Mouse (Mus musculus) central nervous system, embryonic 18 days (tissue): Measurements from ENCODE around the gene Nr5a1. TPM values are rescaled to one million over a fixed set of nuclear protein-coding genes. Genes with fewer than 3 reads are reported as not detected.

Experiments
- polyA plus RNA-seq: library from polyadenylated mRNA; depleted of rRNA; stranded (reverse); fragments of >200 nt; gene quantifications from 2 replicates; pipeline ENCODE4 v1.2.3, GENCODE M21; 2012; rRNA removed

Nr5a1 gene
- 0.40 and 0.69 TPM in 2 replicates for polyA plus RNA-seq

DNA sequence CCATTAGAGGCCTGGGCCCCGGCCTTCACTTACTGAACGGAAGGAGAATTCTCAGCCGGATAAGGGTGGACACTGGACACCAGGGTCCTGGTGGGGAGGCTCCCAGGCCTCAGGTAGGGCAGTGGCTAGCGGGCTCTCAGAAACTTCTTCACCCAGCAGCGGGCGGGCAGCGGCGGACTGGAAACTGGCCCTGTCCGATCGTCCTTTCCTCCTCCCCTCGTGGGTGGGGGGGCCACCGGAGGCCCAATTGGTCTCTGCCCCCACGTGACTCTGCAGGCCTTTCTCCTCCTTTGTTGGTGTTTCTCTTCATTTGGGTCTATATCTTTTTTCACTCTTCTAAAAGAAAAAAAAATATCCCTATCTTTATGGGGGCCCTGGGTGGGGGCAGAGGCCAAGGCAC, at the start of gene Nr5a1:
Nr5a1 (minus strand) TSS at position 219 of the 400 bp plus-strand sequence.

DNA sequence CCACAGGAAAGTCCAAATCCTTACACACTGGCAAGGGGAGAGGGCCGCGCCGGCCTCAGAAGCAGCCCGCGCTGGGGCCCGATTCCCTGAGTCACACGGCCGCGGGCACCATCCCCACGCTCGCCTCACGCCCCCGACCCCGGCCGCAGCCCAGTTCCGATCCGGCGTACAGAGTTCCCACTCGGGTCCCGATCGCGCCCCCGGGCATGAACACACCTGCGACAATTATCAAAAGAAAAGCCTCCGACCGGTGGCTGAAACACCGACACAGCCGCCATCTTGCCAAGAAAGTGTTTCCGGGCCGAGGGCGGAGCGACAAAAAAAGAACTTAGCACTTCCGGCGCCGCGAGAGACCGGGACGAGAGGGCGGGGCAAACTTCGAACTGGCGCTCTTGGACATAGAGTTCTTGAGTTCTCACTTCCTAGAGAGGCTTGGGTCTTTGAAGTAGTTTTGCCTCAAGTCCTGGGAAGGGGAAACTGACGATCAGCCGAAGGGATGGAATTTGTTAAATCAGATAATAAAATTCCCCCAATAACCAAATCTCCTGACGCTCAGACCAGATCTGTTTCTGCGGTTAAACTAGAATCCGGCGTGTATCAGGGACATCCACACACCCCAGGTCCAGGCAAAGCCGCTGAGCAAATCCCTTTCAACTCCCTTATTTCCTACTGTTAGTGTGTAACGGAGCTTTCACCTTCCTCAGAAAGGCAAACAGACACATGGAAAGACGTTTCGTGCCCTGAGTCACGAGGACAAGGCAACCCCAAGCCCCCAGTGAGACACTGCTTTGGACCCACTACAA, 70.5 kb downstream of the Nr5a1 start, which contains the start of gene Psmb7:
Psmb7 (minus strand) TSS at position 463 of the 803 bp plus-strand sequence.

Other genes with a start within 250 kb of the Nr5a1 start
- gene Nek6, start 202.9 kb downstream of the Nr5a1 start, polyA plus RNA-seq: 33.1 and 35.5 TPM in 2 replicates
- gene Psmb7, start 70.5 kb downstream of the Nr5a1 start, polyA plus RNA-seq: 306 and 332 TPM in 2 replicates
- gene Nr6a1, start 213.1 kb upstream of the Nr5a1 start, polyA plus RNA-seq: 3.2 and 3.9 TPM in 2 replicates
- gene Olfml2a, start 217.4 kb upstream of the Nr5a1 start, polyA plus RNA-seq: 2.4 and 3.5 TPM in 2 replicates